ENCODE assay signal across 16 mouse cellular contexts in genomic region chr13:74382289-74382688, GRCm38 (mm10). TPM values are rescaled to one million over a fixed set of nuclear protein-coding genes. Genes with fewer than 3 reads are reported as not detected.
DNase-seq lines count a peak whose midpoint lies in the region; ATAC-seq and TF ChIP-seq lines count a peak whose summit lies in the region.
"Had no signal": no experiment of that assay in that cellular context is flagged by ENCODE, and none has a peak within 500 bp of the region (broad histone marks: within the 10 kb centered on the region; RNA-seq: fewer than 3 reads in every experiment).

No protein-coding gene starts in this region.

- TF ChIP-seq CTCF in midbrain, postnatal 0 days (IDR thresholded peaks at IDR 0.05): no peak

- no peaks in the 10 kb centered on the region for H3K36me3 ChIP-seq in heart, embryonic 15.5 days
- no peaks in the 10 kb centered on the region for H3K36me3 ChIP-seq in heart, embryonic 10.5 days
- no peaks in the 10 kb centered on the region for H3K36me3 ChIP-seq in midbrain, postnatal 0 days (ENCODE audit: insufficient read depth, low read length)
- no peaks in the 10 kb centered on the region for H3K36me3 ChIP-seq in midbrain, embryonic 10.5 days
- 0 out of 2 replicates have a peak, but pooled peaks cover 3% of the 10 kb centered on the region for H3K36me3 ChIP-seq in hindbrain, embryonic 16.5 days (ENCODE audit: control insufficient read depth, insufficient read depth, low read length)
- H3K36me3 ChIP-seq in stomach, embryonic 15.5 days: no peaks in the 10 kb centered on the region
- H3K36me3 ChIP-seq: midbrain, embryonic 12.5 days had no signal

- DNase-seq in heart, embryonic 10.5 days (ENCODE audit: low spot score): no peak
- peak; percentile 2 for DNase-seq in midbrain, postnatal 0 days (ENCODE audit: low spot score)
- DNase-seq in midbrain, embryonic 10.5 days (ENCODE audit: low spot score): no peak
- DNase-seq in cerebellum, postnatal 4 days (ENCODE audit: low spot score in 2 of 2): no peak
- DNase-seq in adrenal gland, adult 2 months: no peak
- DNase-seq: kidney, postnatal 14 days; lung, postnatal 36 days; thymus, adult 2 months had no signal

- H3K4me2 ChIP-seq in heart, embryonic 15.5 days: no peak overlapping the region
- H3K4me2 ChIP-seq in midbrain, postnatal 0 days (ENCODE audit: low read depth, low read length, poor library complexity, severe bottlenecking): no peak overlapping the region
- H3K4me2 ChIP-seq in hindbrain, embryonic 16.5 days (ENCODE audit: low read length): peak overlapping the region; percentile 16
- H3K4me2 ChIP-seq in stomach, embryonic 15.5 days: no peak overlapping the region
- H3K4me2 ChIP-seq: midbrain, embryonic 12.5 days had no signal

- H3K9ac ChIP-seq in heart, embryonic 15.5 days: no peak overlapping the region
- no peak overlapping the region for H3K9ac ChIP-seq in midbrain, postnatal 0 days (replicated peaks; ENCODE audit: low read length, poor library complexity, severe bottlenecking)
- peak overlapping the region; percentile 9; the same call in 1 of the 2 replicates for H3K9ac ChIP-seq in hindbrain, embryonic 16.5 days (ENCODE audit: low read depth, low read length)
- H3K9ac ChIP-seq in stomach, embryonic 15.5 days: no peak overlapping the region
- H3K9ac ChIP-seq: midbrain, embryonic 12.5 days had no signal

- H3K9me3 ChIP-seq in heart, embryonic 15.5 days (replicated peaks): no peaks in the 10 kb centered on the region
- no peaks in the 10 kb centered on the region for H3K9me3 ChIP-seq in heart, embryonic 10.5 days
- H3K9me3 ChIP-seq in midbrain, postnatal 0 days (ENCODE audit: low read length): no peaks in the 10 kb centered on the region
- no peaks in the 10 kb centered on the region for H3K9me3 ChIP-seq in midbrain, embryonic 10.5 days (replicated peaks)
- no peaks in the 10 kb centered on the region for H3K9me3 ChIP-seq in hindbrain, embryonic 16.5 days (ENCODE audit: control insufficient read depth, low read length)
- H3K9me3 ChIP-seq in stomach, embryonic 15.5 days: no peaks in the 10 kb centered on the region
- H3K9me3 ChIP-seq: midbrain, embryonic 12.5 days had no signal

- no peaks in the 10 kb centered on the region for H3K27me3 ChIP-seq in heart, embryonic 15.5 days
- no peaks in the 10 kb centered on the region for H3K27me3 ChIP-seq in heart, embryonic 10.5 days (ENCODE audit: insufficient read depth, poor library complexity, severe bottlenecking)
- no peaks in the 10 kb centered on the region for H3K27me3 ChIP-seq in midbrain, postnatal 0 days (ENCODE audit: insufficient read depth, low read length)
- H3K27me3 ChIP-seq in midbrain, embryonic 10.5 days (ENCODE audit: low read depth, poor library complexity, severe bottlenecking): no peaks in the 10 kb centered on the region
- H3K27me3 ChIP-seq in hindbrain, embryonic 16.5 days (replicated peaks; ENCODE audit: control insufficient read depth, insufficient read depth, low read length): no peaks in the 10 kb centered on the region
- H3K27me3 ChIP-seq in stomach, embryonic 15.5 days (replicated peaks): no peaks in the 10 kb centered on the region
- H3K27me3 ChIP-seq: midbrain, embryonic 12.5 days had no signal

- ATAC-seq in heart, embryonic 15.5 days (replicated peaks; ENCODE audit: insufficient number of reproducible peaks, insufficient read depth, low FRiP score, low read depth): no peak
- ATAC-seq in midbrain, postnatal 0 days (ENCODE audit: low FRiP score): no peak
- ATAC-seq in hindbrain, embryonic 16.5 days: peak; percentile 58
- ATAC-seq in stomach, embryonic 15.5 days (ENCODE audit: insufficient read depth, low FRiP score, low read depth): no peak

- H3K27ac ChIP-seq in heart, embryonic 15.5 days: 0 out of 2 replicates have a peak overlapping the region, but pooled peaks have one; percentile 2
- no peak overlapping the region for H3K27ac ChIP-seq in heart, embryonic 10.5 days
- H3K27ac ChIP-seq in midbrain, postnatal 0 days (ENCODE audit: low read depth, low read length): no peak overlapping the region
- no peak overlapping the region for H3K27ac ChIP-seq in midbrain, embryonic 10.5 days (replicated peaks)
- H3K27ac ChIP-seq in hindbrain, embryonic 16.5 days (ENCODE audit: low read depth, low read length): no peak overlapping the region
- H3K27ac ChIP-seq in stomach, embryonic 15.5 days: peak overlapping the region; percentile 31; the same call in 1 of the 2 replicates
- H3K27ac ChIP-seq: midbrain, embryonic 12.5 days had no signal

- WGBS in heart, embryonic 15.5 days: 62% methylated on average over 3 of the region's 3 CpGs
- WGBS in heart, embryonic 10.5 days: 76% methylated on average over 3 of the region's 3 CpGs
- WGBS in midbrain, postnatal 0 days: 64% methylated on average over 3 of the region's 3 CpGs
- WGBS in midbrain, embryonic 10.5 days: 83% methylated on average over 3 of the region's 3 CpGs
- 49% methylated on average over 3 of the region's 3 CpGs for WGBS in hindbrain, embryonic 16.5 days
- 50% methylated on average over 3 of the region's 3 CpGs for WGBS in stomach, embryonic 15.5 days

- no peak overlapping the region for H3K4me3 ChIP-seq in heart, embryonic 15.5 days
- no peak overlapping the region for H3K4me3 ChIP-seq in heart, embryonic 10.5 days
- no peak overlapping the region for H3K4me3 ChIP-seq in midbrain, postnatal 0 days (ENCODE audit: low read depth, low read length)
- no peak overlapping the region for H3K4me3 ChIP-seq in midbrain, embryonic 10.5 days
- no peak overlapping the region for H3K4me3 ChIP-seq in hindbrain, embryonic 16.5 days (ENCODE audit: low read length)
- H3K4me3 ChIP-seq in stomach, embryonic 15.5 days (replicated peaks): no peak overlapping the region
- H3K4me3 ChIP-seq: midbrain, embryonic 12.5 days had no signal

- no peaks in the 10 kb centered on the region for H3K4me1 ChIP-seq in heart, embryonic 15.5 days (replicated peaks)
- H3K4me1 ChIP-seq in heart, embryonic 10.5 days: no peaks in the 10 kb centered on the region
- H3K4me1 ChIP-seq in midbrain, postnatal 0 days (ENCODE audit: insufficient read depth, low read length): no peaks in the 10 kb centered on the region
- H3K4me1 ChIP-seq in midbrain, embryonic 10.5 days: no peaks in the 10 kb centered on the region
- peaks cover 10% of the 10 kb centered on the region for H3K4me1 ChIP-seq in hindbrain, embryonic 16.5 days (ENCODE audit: control insufficient read depth, insufficient read depth, low read depth, low read length)
- H3K4me1 ChIP-seq in stomach, embryonic 15.5 days: no peaks in the 10 kb centered on the region

RNA-seq across cellular contexts. Expression of gene Zfp72, which starts 8.3 kb away (rescaled TPM):
- polyA plus RNA-seq in heart, embryonic 15.5 days (2015; fragmentation: Nextera tagmentation; extraction: Ambion mirVana): 3.8 and 4.8 TPM in 2 replicates
- polyA plus RNA-seq in heart, embryonic 10.5 days (2016; fragmentation: Nextera tagmentation; extraction: Ambion mirVana): 3.1 and 3.9 TPM in 2 replicates
- 9.0 and 10.0 TPM in 2 replicates for total RNA-seq in midbrain, postnatal 0 days (2014; rRNA removed)
- 4.8 and 6.1 TPM in 2 replicates for polyA plus RNA-seq in midbrain, postnatal 0 days (2015; fragmentation: Nextera tagmentation; extraction: Ambion mirVana)
- polyA plus RNA-seq in midbrain, embryonic 10.5 days (2016; fragmentation: Nextera tagmentation; extraction: Ambion mirVana): 3.9 and 5.1 TPM in 2 replicates
- 8.5 and 9.0 TPM in 2 replicates for polyA plus RNA-seq in hindbrain, embryonic 16.5 days (2015; fragmentation: Nextera tagmentation; extraction: Ambion mirVana)
- polyA plus RNA-seq in stomach, embryonic 15.5 days (2015; fragmentation: Nextera tagmentation; extraction: Ambion mirVana): 5.2 and 5.9 TPM in 2 replicates
- total RNA-seq in adrenal gland, adult 2 months (2021): 1 to 10 TPM; 2.9 to 4.0 TPM
- 0.08 and 0.10 TPM in 2 replicates for polyA plus RNA-seq in adrenal gland, adult 2 months (2012; rRNA removed)

RNA-seq across cellular contexts. Expression of gene Ftl1-ps1, which starts 17.2 kb away (rescaled TPM):
- polyA plus RNA-seq in heart, embryonic 15.5 days (2015; fragmentation: Nextera tagmentation; extraction: Ambion mirVana): 57.7 and 65.8 TPM in 2 replicates
- polyA plus RNA-seq in heart, embryonic 10.5 days (2016; fragmentation: Nextera tagmentation; extraction: Ambion mirVana): 70.1 and 76.2 TPM in 2 replicates
- total RNA-seq in midbrain, postnatal 0 days (2014; rRNA removed): 59.9 and 70.5 TPM in 2 replicates
- 83.3 and 87.3 TPM in 2 replicates for polyA plus RNA-seq in midbrain, postnatal 0 days (2015; fragmentation: Nextera tagmentation; extraction: Ambion mirVana)
- polyA plus RNA-seq in midbrain, embryonic 10.5 days (2016; fragmentation: Nextera tagmentation; extraction: Ambion mirVana): 89.2 and 96.1 TPM in 2 replicates
- polyA plus RNA-seq in hindbrain, embryonic 16.5 days (2015; fragmentation: Nextera tagmentation; extraction: Ambion mirVana): 71.5 and 222 TPM in 2 replicates
- 76.2 and 338 TPM in 2 replicates for polyA plus RNA-seq in stomach, embryonic 15.5 days (2015; fragmentation: Nextera tagmentation; extraction: Ambion mirVana)
- total RNA-seq in adrenal gland, adult 2 months (2021): 1,000 to 10,000 TPM; 1,170 to 1,172 TPM
- polyA plus RNA-seq in adrenal gland, adult 2 months (2012; rRNA removed): 36.1 and 40.5 TPM in 2 replicates

RNA-seq across cellular contexts. Expression of gene Lrrc14b, which starts 18.5 kb away (rescaled TPM):
- 8.4 and 10.2 TPM in 2 replicates for polyA plus RNA-seq in heart, embryonic 15.5 days (2015; fragmentation: Nextera tagmentation; extraction: Ambion mirVana)
- 0.09 and 0.62 TPM in 2 replicates for polyA plus RNA-seq in heart, embryonic 10.5 days (2016; fragmentation: Nextera tagmentation; extraction: Ambion mirVana)
- not detected in 2 replicates for total RNA-seq in midbrain, postnatal 0 days (2014; rRNA removed)
- not detected in 2 replicates for polyA plus RNA-seq in midbrain, postnatal 0 days (2015; fragmentation: Nextera tagmentation; extraction: Ambion mirVana)
- polyA plus RNA-seq in midbrain, embryonic 10.5 days (2016; fragmentation: Nextera tagmentation; extraction: Ambion mirVana): not detected in 2 replicates
- not detected in 2 replicates for polyA plus RNA-seq in hindbrain, embryonic 16.5 days (2015; fragmentation: Nextera tagmentation; extraction: Ambion mirVana)
- polyA plus RNA-seq in stomach, embryonic 15.5 days (2015; fragmentation: Nextera tagmentation; extraction: Ambion mirVana): not detected in 2 replicates
- total RNA-seq in adrenal gland, adult 2 months (2021): under 1 TPM; 0.17 to 0.79 TPM
- 0.44 and 0.49 TPM in 2 replicates for polyA plus RNA-seq in adrenal gland, adult 2 months (2012; rRNA removed)
- total RNA-seq: layer of hippocampus, postnatal 36 days; left cerebral cortex, postnatal 4 days had no signal
- polyA plus RNA-seq: liver, embryonic 16.5 days; midbrain, embryonic 12.5 days; neural tube, embryonic 11.5 days had no signal

RNA-seq across cellular contexts. Expression of gene Ccdc127, which starts 32.2 kb away (rescaled TPM):
- 43.9 and 51.2 TPM in 2 replicates for polyA plus RNA-seq in heart, embryonic 15.5 days (2015; fragmentation: Nextera tagmentation; extraction: Ambion mirVana)
- polyA plus RNA-seq in heart, embryonic 10.5 days (2016; fragmentation: Nextera tagmentation; extraction: Ambion mirVana): 50.0 and 50.2 TPM in 2 replicates
- 20.6 and 20.9 TPM in 2 replicates for total RNA-seq in midbrain, postnatal 0 days (2014; rRNA removed)
- polyA plus RNA-seq in midbrain, postnatal 0 days (2015; fragmentation: Nextera tagmentation; extraction: Ambion mirVana): 36.6 and 39.0 TPM in 2 replicates
- 56.1 and 59.6 TPM in 2 replicates for polyA plus RNA-seq in midbrain, embryonic 10.5 days (2016; fragmentation: Nextera tagmentation; extraction: Ambion mirVana)
- polyA plus RNA-seq in hindbrain, embryonic 16.5 days (2015; fragmentation: Nextera tagmentation; extraction: Ambion mirVana): 44.3 and 45.7 TPM in 2 replicates
- 55.6 and 57.0 TPM in 2 replicates for polyA plus RNA-seq in stomach, embryonic 15.5 days (2015; fragmentation: Nextera tagmentation; extraction: Ambion mirVana)
- total RNA-seq in adrenal gland, adult 2 months (2021): 10 to 100 TPM; 51.0 to 58.7 TPM
- 1.1 and 1.3 TPM in 2 replicates for polyA plus RNA-seq in adrenal gland, adult 2 months (2012; rRNA removed)

RNA-seq across cellular contexts. Expression of gene Sdha, which starts 32.2 kb away (rescaled TPM):
- 551 and 562 TPM in 2 replicates for polyA plus RNA-seq in heart, embryonic 15.5 days (2015; fragmentation: Nextera tagmentation; extraction: Ambion mirVana)
- 345 and 502 TPM in 2 replicates for polyA plus RNA-seq in heart, embryonic 10.5 days (2016; fragmentation: Nextera tagmentation; extraction: Ambion mirVana)
- total RNA-seq in midbrain, postnatal 0 days (2014; rRNA removed): 98.7 and 103 TPM in 2 replicates
- 200 and 211 TPM in 2 replicates for polyA plus RNA-seq in midbrain, postnatal 0 days (2015; fragmentation: Nextera tagmentation; extraction: Ambion mirVana)
- polyA plus RNA-seq in midbrain, embryonic 10.5 days (2016; fragmentation: Nextera tagmentation; extraction: Ambion mirVana): 283 and 284 TPM in 2 replicates
- polyA plus RNA-seq in hindbrain, embryonic 16.5 days (2015; fragmentation: Nextera tagmentation; extraction: Ambion mirVana): 262 and 265 TPM in 2 replicates
- 256 and 275 TPM in 2 replicates for polyA plus RNA-seq in stomach, embryonic 15.5 days (2015; fragmentation: Nextera tagmentation; extraction: Ambion mirVana)
- 100 to 1,000 TPM; 601 to 696 TPM for total RNA-seq in adrenal gland, adult 2 months (2021)
- polyA plus RNA-seq in adrenal gland, adult 2 months (2012; rRNA removed): 99.4 and 128 TPM in 2 replicates

Comparison
In these comparisons a context has a peak if more than half of its experiments do, and no peak if none do; other contexts are left out.
1. H3K27ac ChIP-seq: peak in heart, embryonic 15.5 days (single experiment) and stomach, embryonic 15.5 days (single experiment); none in heart, embryonic 10.5 days (single experiment), midbrain, postnatal 0 days (single experiment), midbrain, embryonic 10.5 days (single experiment) and hindbrain, embryonic 16.5 days (single experiment).